Mouse (Mus musculus) bone marrow macrophage, adult 2 months (primary cell): Measurements from ENCODE around the gene Vegfb.

Source experiments
- CTCF ChIP-seq: IDR thresholded peaks from 2 replicates; pipeline ENCODE4 v1.5.1; 2012; ENCODE audit warnings: low read depth, mild to moderate bottlenecking, low read length, moderate library complexity
- POLR2A ChIP-seq: IDR thresholded peaks from 2 replicates; pipeline ENCODE4 v1.6.1; 2012; ENCODE audit warnings: mild to moderate bottlenecking, low read depth, low read length, borderline replicate concordance

DNA sequence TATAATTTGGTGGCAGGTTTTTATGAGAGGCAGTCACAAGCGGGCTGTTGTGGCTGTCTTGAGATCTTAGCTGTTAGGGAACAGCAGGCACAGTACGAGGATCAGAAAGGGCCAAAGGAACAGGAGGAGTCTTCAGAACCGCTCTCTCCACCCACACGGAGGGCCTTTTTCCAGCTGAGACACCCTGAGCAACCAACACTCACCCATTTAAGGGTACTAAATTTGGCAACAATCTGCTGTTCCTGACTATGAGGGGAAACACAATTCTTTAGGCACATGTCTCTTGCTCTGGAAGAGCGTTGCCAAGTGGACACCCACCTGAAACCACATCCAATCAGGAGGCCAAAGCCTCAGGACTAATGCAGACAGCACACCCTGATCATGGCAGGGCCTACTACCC lies 42.1 kb upstream of the Vegfb start:
- TF ChIP-seq CTCF, result no peak
- no peak for TF ChIP-seq POLR2A
